Mouse (Mus musculus) midbrain, embryonic 14.5 days (tissue): ENCODE measurements at regions not wholly inside any gene's neighbourhood (a gene's known extent, or its start where the extent isn't known, plus 50 kb on each side); places are given as distances from the start of the nearest gene placed in this dataset.

Experiments used
- ATAC-seq: fragments of 200-750 bp; cut with Nextera tagmentation; 2 replicates; pipeline ENCODE4 v1.8.0; 2017; ENCODE audit warnings: moderate number of reproducible peaks, moderate library complexity; ENCODE audit not compliant: low FRiP score, low TSS enrichment
- DNase-seq: peaks from one replicate; pipeline ENCODE4 v3.0.0-alpha.2; 2015
- H3K27ac ChIP-seq: fragments of 300-500 bp; sonication (generic); replicated peaks from 2 replicates; pipeline ENCODE4 v1.5.1; 2014; ENCODE audit warnings: mild to moderate bottlenecking, low read depth, low read length, moderate library complexity
- H3K27me3 ChIP-seq: fragments of 300-500 bp; sonication (generic); 2 replicates; pipeline ENCODE4 v1.6.1; 2014; ENCODE audit warnings: low read length, control low read depth, mixed read lengths; ENCODE audit not compliant: control insufficient read depth, insufficient read depth
- H3K36me3 ChIP-seq: fragments of 300-500 bp; sonication (generic); 2 replicates; pipeline ENCODE4 v1.6.1; 2014; ENCODE audit warnings: low read length, control low read depth; ENCODE audit not compliant: control insufficient read depth, insufficient read depth
- H3K4me1 ChIP-seq: fragments of 300-500 bp; sonication (generic); 2 replicates; pipeline ENCODE4 v1.6.1; 2014; ENCODE audit warnings: mild to moderate bottlenecking, antibody characterized with exemption, low read length, control low read depth; ENCODE audit not compliant: control insufficient read depth, insufficient read depth
- H3K4me2 ChIP-seq: fragments of 300-500 bp; sonication (generic); 2 replicates; pipeline ENCODE4 v1.6.1; 2014; ENCODE audit warnings: mild to moderate bottlenecking, low read length, moderate library complexity
- H3K4me3 ChIP-seq: fragments of 300-500 bp; sonication (generic); replicated peaks from 2 replicates; pipeline ENCODE4 v1.5.1; 2014; ENCODE audit warnings: low read depth, low read length
- H3K9ac ChIP-seq: fragments of 300-500 bp; sonication (generic); replicated peaks from 2 replicates; pipeline ENCODE4 v1.6.1; 2014; ENCODE audit warnings: mild to moderate bottlenecking, low read length, moderate library complexity
- H3K9me3 ChIP-seq: fragments of 300-500 bp; sonication (generic); 2 replicates; pipeline ENCODE4 v1.6.1; 2016; ENCODE audit warnings: low read length, control low read depth, mixed read lengths; ENCODE audit not compliant: control insufficient read depth
- WGBS: fragments of 180-500 bp; shearing (Covaris S2); extraction: QIAGEN DNeasy Blood & Tissue Kit; methylation state at CpG from one replicate; pipeline ENCODE4 v1.1.7; 2014; 5-methylcytosine and 5-hydroxymethylcytosine counted together

GRCm38 (mm10) chr2:12697209-12697608 is 226.6 kb upstream of the Pter start:
- DNase-seq (no peak), ATAC-seq (no peak)
- Histone ChIP-seq H3K27ac (no peak overlapping the region), H3K4me3 (no peak overlapping the region), H3K9me3 (no peaks in the 10 kb centered on the region), H3K4me1 (no peaks in the 10 kb centered on the region), H3K9ac (no peak overlapping the region), H3K27me3 (no peaks in the 10 kb centered on the region), H3K4me2 (no peak overlapping the region), H3K36me3 (no peaks in the 10 kb centered on the region)
- WGBS: 68% methylated on average over 1 of the region's 1 CpGs

- Histone ChIP-seq H3K36me3 (no peaks in the 10 kb centered on the region), H3K4me3 (no peak overlapping the region), H3K27ac (no peak overlapping the region), H3K27me3 (no peaks in the 10 kb centered on the region), H3K4me2 (no peak overlapping the region), H3K4me1 (no peaks in the 10 kb centered on the region), H3K9me3 (no peaks in the 10 kb centered on the region), H3K9ac (no peak overlapping the region)
- ATAC-seq (no peak), DNase-seq (no peak)
- 59% methylated on average over 3 of the region's 3 CpGs for WGBS
These were observed 224.5 kb upstream of the Pter start for GRCm38 (mm10) chr2:12699331-12699730.

- DNase-seq: no peak
These were observed 216.3 kb upstream of the Pter start for GRCm38 (mm10) chr2:12707514-12707913.

GRCm38 (mm10) chr2:12709156-12709923 is 214.5 kb upstream of the Pter start:
- ATAC-seq (peak; percentile 29; the same call in 1 of the 2 replicates), DNase-seq (peak; percentile 82)
- no peak overlapping the region for H3K9ac ChIP-seq
- no peaks in the 10 kb centered on the region for H3K36me3 ChIP-seq
- 48% methylated on average over 16 of the region's 16 CpGs for WGBS
- H3K4me2 ChIP-seq: peak overlapping the region; percentile 7; the same call in 1 of the 2 replicates
- H3K4me1 ChIP-seq: no peaks in the 10 kb centered on the region
- H3K4me3 ChIP-seq: no peak overlapping the region
- no peak overlapping the region for H3K27ac ChIP-seq
- H3K27me3 ChIP-seq: no peaks in the 10 kb centered on the region
- H3K9me3 ChIP-seq: no peaks in the 10 kb centered on the region

More at GRCm38 (mm10) chr2:12707514-12707913, 216.3 kb upstream of the Pter start:
- H3K36me3 ChIP-seq: no peaks in the 10 kb centered on the region
- H3K27me3 ChIP-seq: no peaks in the 10 kb centered on the region
- no peaks in the 10 kb centered on the region for H3K9me3 ChIP-seq
- 50% methylated on average over 3 of the region's 3 CpGs for WGBS
- ATAC-seq: no peak
- no peak overlapping the region for H3K4me2 ChIP-seq
- H3K27ac ChIP-seq: no peak overlapping the region
- no peaks in the 10 kb centered on the region for H3K4me1 ChIP-seq
- H3K4me3 ChIP-seq: no peak overlapping the region
- no peak overlapping the region for H3K9ac ChIP-seq

GRCm38 (mm10) chr2:12709924-12710240 is 214.0 kb upstream of the Pter start:
- Histone ChIP-seq H3K27me3 (no peaks in the 10 kb centered on the region), H3K9me3 (no peaks in the 10 kb centered on the region), H3K9ac (no peak overlapping the region), H3K4me2 (no peak overlapping the region), H3K4me1 (no peaks in the 10 kb centered on the region), H3K36me3 (no peaks in the 10 kb centered on the region), H3K27ac (no peak overlapping the region), H3K4me3 (no peak overlapping the region)
- 94% methylated on average over 2 of the region's 2 CpGs for WGBS
- ATAC-seq (no peak), DNase-seq (no peak)

- H3K27me3 ChIP-seq: no peaks in the 10 kb centered on the region
- no peaks in the 10 kb centered on the region for H3K36me3 ChIP-seq
- H3K4me3 ChIP-seq: no peak overlapping the region
- H3K4me1 ChIP-seq: no peaks in the 10 kb centered on the region
- H3K4me2 ChIP-seq: no peak overlapping the region
- WGBS: 34% methylated on average over 3 of the region's 3 CpGs
- no peak for ATAC-seq
- H3K9ac ChIP-seq: no peak overlapping the region
- H3K27ac ChIP-seq: no peak overlapping the region
- H3K9me3 ChIP-seq: no peaks in the 10 kb centered on the region
- DNase-seq: peak; percentile 9
These were observed 207.5 kb upstream of the Pter start for GRCm38 (mm10) chr2:12716124-12717012.

GRCm38 (mm10) chr2:12729251-12729650 is 194.6 kb upstream of the Pter start:
- Histone ChIP-seq H3K27me3 (no peaks in the 10 kb centered on the region), H3K4me1 (no peaks in the 10 kb centered on the region), H3K4me3 (no peak overlapping the region), H3K4me2 (no peak overlapping the region), H3K27ac (no peak overlapping the region), H3K9me3 (no peaks in the 10 kb centered on the region), H3K36me3 (no peaks in the 10 kb centered on the region), H3K9ac (no peak overlapping the region)
- DNase-seq (no peak), ATAC-seq (no peak)
- 85% methylated on average over 4 of the region's 4 CpGs for whole genome bisulfite sequencing

GRCm38 (mm10) chr2:12737140-12737539 is 186.7 kb upstream of the Pter start:
- Histone ChIP-seq H3K4me2 (no peak overlapping the region), H3K9me3 (no peaks in the 10 kb centered on the region), H3K27me3 (no peaks in the 10 kb centered on the region), H3K27ac (no peak overlapping the region), H3K4me1 (no peaks in the 10 kb centered on the region), H3K4me3 (no peak overlapping the region), H3K36me3 (no peaks in the 10 kb centered on the region), H3K9ac (no peak overlapping the region)
- DNase-seq (no peak), ATAC-seq (no peak)
- 47% methylated on average over 2 of the region's 2 CpGs for WGBS
